Mouse (Mus musculus) T-helper 17 cell (primary cell): ENCODE data around the gene Gm11096.

ENCODE experiments used
- in situ Hi-C, 2 experiments: fragments of 300-600 bp; cut with MboI, MseI; formaldehyde crosslinking; loops; 1 replicate in 1 of 2; 2 replicates in 1 of 2; pipeline ENCODE4 v1.15.1; 2025; ENCODE audit warnings: high pct_unique_total_duplicates in 2 of 2

Gene Gm11096

DNA sequence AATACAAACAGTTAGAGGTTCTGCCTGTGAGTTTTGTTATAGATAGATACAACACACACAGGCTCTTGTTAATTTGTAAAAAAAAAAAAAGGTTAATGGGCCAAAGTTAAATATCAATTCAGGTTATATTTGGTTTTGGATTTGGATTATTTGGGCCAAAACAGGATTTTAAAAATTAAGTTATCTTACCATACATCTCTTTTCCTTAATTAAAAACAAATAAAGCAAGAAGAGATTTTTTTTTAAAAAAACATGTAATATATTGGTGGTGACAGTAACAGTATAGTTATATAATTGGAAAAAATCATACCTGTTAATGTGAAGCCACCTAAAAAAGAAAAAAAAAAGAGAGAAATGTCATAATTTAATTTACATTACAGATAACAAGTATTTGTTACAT, at the start of gene Gm11096:
Gene Gm11096 (plus strand): TSS at position 301 of the 400 bp plus-strand sequence.
- in situ Hi-C loops, result no loop called here

- in situ Hi-C loops, result loop anchor here in 1 of 2 experiments (10.0 kb wide), 1 partner anchor 542 kb away; no protein-coding TSS in a partner anchor
Measured at GRCm38 (mm10) chr17:81393040-81393439, 48.5 kb upstream of the Gm11096 start.

DNA sequence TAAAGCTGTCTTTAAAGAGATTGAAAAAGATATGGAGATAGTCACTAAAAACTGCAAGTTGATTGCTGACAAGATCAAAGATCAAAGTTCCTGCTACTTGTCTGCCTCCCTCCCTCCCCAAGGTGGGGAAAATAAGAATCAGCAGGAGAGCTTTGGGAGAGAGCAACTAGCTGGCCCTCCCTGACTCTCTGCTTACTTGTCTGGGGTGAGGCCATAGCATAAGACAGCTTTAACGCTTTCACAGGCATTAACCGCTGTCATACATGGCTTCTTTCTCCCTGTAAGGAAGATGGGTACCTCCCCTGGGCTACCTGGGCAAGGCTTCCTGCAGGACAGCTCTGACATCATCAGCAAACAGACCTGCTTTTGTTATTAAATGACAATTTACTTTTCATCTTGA, 47.4 kb upstream of the Gm11096 start:
- in situ Hi-C loops, result loop anchor here in 1 of 2 experiments (10.0 kb wide), 1 partner anchor 541 kb away; no protein-coding TSS in a partner anchor

GRCm38 (mm10) chr17:81397434-81397833, 44.1 kb upstream of the Gm11096 start:
- in situ Hi-C loops, result loop anchor here in 1 of 2 experiments (10.0 kb wide), 1 partner anchor 537 kb away; no protein-coding TSS in a partner anchor

DNA sequence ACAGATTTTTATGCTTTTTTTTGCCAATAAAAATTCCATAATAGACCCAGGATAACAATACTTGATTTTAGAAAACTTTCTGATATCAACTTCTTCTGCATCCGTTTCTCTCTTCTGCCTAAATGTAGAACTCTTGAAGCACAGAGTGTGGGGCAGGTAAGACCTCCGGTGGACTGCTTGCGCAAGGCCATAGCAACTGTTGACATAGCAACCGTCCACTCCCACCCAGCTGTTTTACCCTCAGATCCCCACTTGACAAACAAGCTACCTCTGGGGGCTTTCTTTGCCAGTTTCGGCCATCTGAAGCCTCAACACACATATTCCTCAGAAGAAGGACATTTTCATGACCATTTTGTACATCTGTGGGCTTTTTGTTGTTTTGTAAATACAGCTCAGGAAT, 41.2 kb upstream of the Gm11096 start:
- in situ Hi-C loops, result no loop called here

DNA sequence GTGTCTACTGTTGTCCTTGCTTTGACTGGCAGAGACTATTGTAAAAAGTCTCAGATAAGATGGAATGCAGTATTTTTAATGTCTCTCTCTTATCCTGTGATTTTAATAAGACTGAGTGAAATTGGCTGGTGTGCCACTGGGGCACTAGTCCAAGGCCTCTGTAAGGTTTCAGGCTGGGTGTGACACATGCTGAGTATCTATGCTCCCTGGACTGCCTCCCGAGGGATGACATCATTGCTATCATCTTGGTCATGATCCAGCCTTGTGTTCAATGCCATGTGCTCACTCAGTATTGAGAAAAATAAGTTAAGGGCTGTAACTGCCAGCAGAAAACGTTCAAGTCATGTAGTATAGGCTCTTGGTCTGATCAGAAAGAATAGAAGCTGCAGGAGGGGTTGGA, 38.9 kb upstream of the Gm11096 start:
- in situ Hi-C loops, result no loop called here

- in situ Hi-C loops, result no loop called here
Measured at GRCm38 (mm10) chr17:81403121-81403520, 38.4 kb upstream of the Gm11096 start.

DNA sequence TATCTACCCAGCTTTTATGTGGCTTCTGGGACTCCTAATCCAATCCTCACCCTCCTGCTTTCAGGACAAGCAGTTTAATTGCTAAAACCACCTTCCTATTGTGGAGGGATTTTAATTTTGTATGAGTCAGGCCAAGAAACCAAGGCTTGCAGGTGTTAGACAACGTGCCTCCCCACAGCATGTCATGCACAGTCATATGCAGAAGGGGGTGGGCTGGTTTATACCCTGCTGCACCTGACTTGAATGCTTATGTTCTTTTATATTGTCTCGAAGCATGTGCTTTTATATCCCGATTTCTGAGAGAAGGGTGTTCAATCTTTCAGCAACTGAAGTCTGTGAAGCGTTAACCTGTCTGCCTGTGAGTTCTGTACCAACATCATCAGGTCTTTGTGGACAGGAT, 37.3 kb upstream of the Gm11096 start:
- in situ Hi-C loops, result no loop called here

DNA sequence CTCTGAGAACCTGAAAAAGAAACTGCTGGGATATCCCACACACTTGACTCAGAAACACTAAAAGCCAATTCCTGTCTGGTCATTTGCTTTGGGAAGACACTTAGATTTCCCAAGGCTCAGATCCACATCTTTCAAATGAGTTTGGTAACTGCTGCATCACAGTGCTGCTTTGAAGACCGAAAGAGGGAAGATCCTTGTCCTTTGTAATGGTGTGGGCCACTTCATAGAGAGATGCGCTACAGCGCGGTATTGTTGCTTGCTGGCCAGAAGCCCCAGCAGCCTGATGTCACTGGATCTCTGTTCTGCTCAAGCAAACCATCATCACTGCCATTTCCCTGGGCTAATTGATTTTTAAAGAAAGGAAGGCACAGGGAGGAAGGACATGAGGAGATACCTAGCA, 28.8 kb upstream of the Gm11096 start:
- in situ Hi-C loops, result no loop called here

GRCm38 (mm10) chr17:81416361-81417114, 25.0 kb upstream of the Gm11096 start:
- in situ Hi-C loops, result no loop called here

DNA sequence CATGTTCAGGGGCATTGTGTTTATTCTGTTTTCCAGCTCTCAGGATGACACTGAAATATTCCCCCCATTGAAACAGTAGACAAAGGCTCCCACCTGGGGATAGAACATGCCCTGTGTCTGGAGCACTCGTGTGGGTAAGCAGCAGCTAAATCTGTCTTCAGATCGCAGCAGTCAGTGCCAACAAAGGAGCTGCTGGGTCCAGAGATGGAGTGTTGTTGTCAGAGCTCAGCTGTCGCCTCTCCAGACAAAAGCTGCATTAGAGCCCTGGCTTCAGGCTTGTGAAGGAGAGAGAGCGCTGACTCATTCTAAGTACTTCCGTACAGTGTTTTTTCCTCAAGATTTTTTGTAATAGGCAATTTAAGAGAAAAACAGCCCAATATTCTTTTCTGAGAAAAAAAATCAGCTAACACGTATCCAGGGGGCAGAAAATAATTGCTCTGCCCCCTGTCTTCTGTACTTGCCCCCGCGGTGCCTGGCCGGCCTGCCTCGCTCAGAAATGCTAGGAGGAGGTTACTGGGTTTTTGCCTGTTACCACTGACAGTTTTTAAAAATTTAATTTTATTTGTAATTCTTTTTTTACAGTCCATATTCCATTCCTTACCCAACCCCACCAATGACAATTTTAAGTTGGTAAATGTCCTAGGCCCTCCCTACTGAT, 21.6 kb upstream of the Gm11096 start:
- in situ Hi-C loops, result no loop called here

GRCm38 (mm10) chr17:81424256-81424912, 17.2 kb upstream of the Gm11096 start:
- in situ Hi-C loops, result no loop called here

DNA sequence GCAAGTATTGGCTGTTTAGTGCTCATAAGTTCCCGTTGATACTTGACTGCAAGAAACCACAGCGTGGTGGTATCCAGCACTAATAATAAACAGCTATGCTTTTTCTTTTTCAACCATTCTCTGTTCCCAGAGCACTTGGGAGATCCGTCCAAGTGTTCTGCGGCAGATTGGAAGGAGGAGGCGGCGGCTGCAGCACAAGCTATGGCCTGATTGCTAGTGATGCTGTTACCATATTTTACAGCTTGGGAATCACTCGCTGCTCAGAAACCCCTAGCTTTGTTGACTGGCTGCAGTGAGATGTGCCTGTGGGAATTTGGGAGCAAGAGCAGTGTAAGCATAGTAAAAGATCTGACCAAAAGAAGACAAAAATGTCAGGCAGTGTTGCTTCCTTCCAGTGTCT, 14.3 kb upstream of the Gm11096 start:
- in situ Hi-C loops, result no loop called here

- in situ Hi-C loops, result no loop called here
Measured at GRCm38 (mm10) chr17:81432733-81433132, 8.8 kb upstream of the Gm11096 start.

GRCm38 (mm10) chr17:81433148-81433547, 8.4 kb upstream of the Gm11096 start:
- in situ Hi-C loops, result no loop called here

GRCm38 (mm10) chr17:81455269-81455668, 13.7 kb downstream of the Gm11096 start:
- in situ Hi-C loops, result no loop called here

- in situ Hi-C loops, result no loop called here
Measured at GRCm38 (mm10) chr17:81455977-81456376, 14.4 kb downstream of the Gm11096 start.

DNA sequence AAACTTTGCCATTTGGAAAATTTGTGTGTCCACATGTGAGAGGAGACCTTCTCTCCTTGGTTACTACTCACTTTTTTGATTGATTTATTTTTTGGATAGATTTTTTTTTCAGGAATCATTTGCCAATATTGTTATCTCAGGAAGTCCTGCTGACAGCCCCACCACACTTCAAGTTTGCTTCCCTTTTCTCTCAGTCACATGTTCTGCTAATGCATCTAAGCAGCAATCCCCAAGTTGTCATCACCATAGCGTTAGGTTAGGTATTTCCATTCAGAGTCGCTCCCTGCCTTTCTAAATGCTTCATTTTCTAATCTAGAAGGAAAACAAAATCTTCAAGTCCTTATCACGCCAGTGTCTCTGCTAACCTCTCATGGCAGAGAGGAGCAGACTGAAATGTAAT, 17.8 kb downstream of the Gm11096 start:
- in situ Hi-C loops, result no loop called here

DNA sequence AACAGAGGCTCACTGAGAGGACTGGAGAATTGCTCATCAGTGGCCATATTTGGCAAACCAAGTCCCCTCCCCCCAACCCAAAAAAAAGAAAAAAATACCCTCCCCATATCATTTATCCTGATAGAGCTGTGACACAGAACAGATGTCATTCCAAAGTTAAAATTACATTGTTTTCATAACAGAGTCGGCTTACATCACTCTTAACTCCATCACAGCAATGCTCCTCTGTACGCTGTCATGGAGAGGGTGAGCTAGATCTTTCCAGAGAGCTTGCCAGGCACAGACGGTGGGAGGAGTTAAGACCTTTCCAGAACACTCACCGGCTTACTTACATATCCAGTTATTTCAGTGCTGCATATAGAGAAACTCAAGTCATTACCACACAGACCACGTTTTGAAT, 27.4 kb downstream of the Gm11096 start:
- in situ Hi-C loops, result no loop called here

DNA sequence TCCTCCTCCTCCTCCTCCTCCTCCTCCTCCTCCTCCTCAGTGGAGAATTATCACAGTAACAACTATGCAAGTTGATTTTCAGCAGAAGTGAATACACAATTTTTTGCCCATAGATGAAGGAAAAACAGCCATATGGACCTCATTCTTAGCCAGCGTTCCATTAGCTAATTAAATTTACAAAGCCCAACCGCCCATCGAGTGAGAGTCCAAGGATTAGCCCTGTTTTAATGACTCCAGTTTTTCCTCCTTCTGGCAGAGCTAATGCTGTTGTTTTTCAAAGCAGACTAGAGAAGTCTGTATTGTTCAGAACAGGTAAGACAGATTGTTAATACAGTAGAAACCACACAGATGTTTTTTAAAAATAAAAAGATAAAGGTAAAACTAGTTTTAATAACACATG, 31.8 kb downstream of the Gm11096 start:
- in situ Hi-C loops, result no loop called here

GRCm38 (mm10) chr17:81477420-81477819, 35.9 kb downstream of the Gm11096 start:
- in situ Hi-C loops, result no loop called here

- in situ Hi-C loops, result no loop called here
Measured at GRCm38 (mm10) chr17:81479807-81480206, 38.2 kb downstream of the Gm11096 start.
